Mouse (Mus musculus) bone marrow, adult 2 months (tissue): ENCODE results near the gene Creg2. TPM values are rescaled to one million over a fixed set of nuclear protein-coding genes. Genes with fewer than 3 reads are reported as not detected.

Source experiments
- H3K27ac ChIP-seq: fragments of 200-500 bp; 2 replicates; pipeline ENCODE4 v1.5.1; 2012; ENCODE audit warnings: low read depth, mild to moderate bottlenecking, control low read depth, inconsistent platforms, low read length; ENCODE audit not compliant: control insufficient read depth, poor library complexity, insufficient read depth
- H3K4me1 ChIP-seq: fragments of 200-500 bp; 2 replicates; pipeline ENCODE4 v1.6.1; 2011; ENCODE audit warnings: low read length; ENCODE audit not compliant: control insufficient read depth, insufficient read depth
- H3K4me3 ChIP-seq: fragments of 200-500 bp; replicated peaks from 2 replicates; pipeline ENCODE3; 2011; ENCODE audit warnings: mild to moderate bottlenecking, low read depth, low read length, control low read depth; ENCODE audit not compliant: control insufficient read depth
- CTCF ChIP-seq: fragments of 200-500 bp; IDR thresholded peaks from 2 replicates; pipeline ENCODE4 v1.5.1; 2011; ENCODE audit warnings: low read length, control low read depth; ENCODE audit not compliant: control insufficient read depth, insufficient read depth
- POLR2A ChIP-seq: fragments of 200-500 bp; IDR thresholded peaks from 2 replicates; pipeline ENCODE4 v1.6.1; 2011; ENCODE audit warnings: low read depth, mild to moderate bottlenecking, control low read depth, low read length, borderline replicate concordance; ENCODE audit not compliant: control insufficient read depth
- WGBS: fragments of 180-500 bp; shearing (Covaris S2); methylation state at CpG from one replicate; pipeline ENCODE4 v1.1.7; 2018; 5-methylcytosine and 5-hydroxymethylcytosine counted together
- polyA plus RNA-seq: library from polyadenylated mRNA; stranded (reverse); fragments of >200 nt; gene quantifications from 2 replicates; pipeline ENCODE4 v1.2.4, GENCODE M21; 2011; ENCODE audit warnings: low replicate concordance; ENCODE audit not compliant: missing spikeins, insufficient read depth, insufficient read length

The Creg2 gene
- polyA plus RNA-seq, 1 experiment = 0.25 TPM

DNA sequence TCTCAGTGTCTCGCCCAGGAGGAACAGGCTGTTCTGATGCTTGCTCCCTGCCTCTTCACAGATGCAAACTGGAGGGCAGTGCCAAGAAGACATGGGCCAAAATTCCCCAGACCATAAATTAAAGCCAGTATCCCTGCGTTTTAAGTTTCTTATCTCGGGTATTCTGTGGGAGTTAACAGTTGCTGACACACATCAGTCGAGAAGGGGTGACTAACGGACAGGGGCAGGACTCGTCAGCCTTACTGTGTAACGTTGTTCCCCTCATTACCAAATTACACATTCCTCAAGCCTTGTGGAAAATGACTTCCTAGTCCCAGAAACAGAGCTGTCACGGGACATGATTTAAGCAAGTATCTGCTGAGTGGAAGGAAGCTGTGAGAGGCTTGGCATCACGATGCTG is 36.0 kb upstream of the Creg2 start:
- TF ChIP-seq POLR2A (no peak), CTCF (no peak)
- Histone ChIP-seq H3K27ac (no peak overlapping the region), H3K4me1 (no peaks in the 10 kb centered on the region), H3K4me3 (no peak overlapping the region)
- 49% methylated on average over 9 of the region's 9 CpGs for WGBS

GRCm38 (mm10) chr1:39685841-39686240 is 34.6 kb upstream of the Creg2 start:
- TF ChIP-seq CTCF = peak; percentile 6; the same call in 1 of the 2 replicates
- TF ChIP-seq POLR2A = no peak
- WGBS = 0% methylated on average over 1 of the region's 1 CpGs
- Histone ChIP-seq H3K4me3 (no peak overlapping the region), H3K27ac (no peak overlapping the region), H3K4me1 (no peaks in the 10 kb centered on the region)

DNA sequence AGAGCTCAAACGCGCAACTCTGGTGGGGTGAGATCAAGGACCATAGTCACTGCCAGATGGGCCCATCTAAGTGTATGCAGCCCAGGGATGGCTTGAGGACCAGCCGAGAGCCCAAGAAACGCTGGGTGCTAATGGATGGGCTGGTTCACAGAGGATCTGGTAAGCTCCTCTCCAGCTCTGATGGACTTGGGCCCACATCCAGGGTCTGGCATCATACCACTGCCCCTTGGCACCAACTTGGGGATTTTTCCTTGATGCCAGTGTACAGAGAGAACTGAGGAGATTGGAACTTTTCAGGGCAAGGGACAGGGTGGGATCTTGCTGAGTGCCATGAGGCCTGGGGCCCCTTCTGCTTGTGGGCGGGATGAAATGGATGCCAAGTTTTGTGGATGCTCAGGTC is 30.4 kb upstream of the Creg2 start:
- 85% methylated on average over 5 of the region's 5 CpGs for WGBS
- no peak overlapping the region for H3K27ac ChIP-seq
- TF ChIP-seq CTCF (no peak), POLR2A (no peak)
- no peaks in the 10 kb centered on the region for H3K4me1 ChIP-seq
- H3K4me3 ChIP-seq = no peak overlapping the region

GRCm38 (mm10) chr1:39680546-39680945 is 29.3 kb upstream of the Creg2 start:
- Histone ChIP-seq H3K27ac (no peak overlapping the region), H3K4me1 (no peaks in the 10 kb centered on the region), H3K4me3 (no peak overlapping the region)
- no peak for TF ChIP-seq POLR2A
- peak; percentile 57 for TF ChIP-seq CTCF
- WGBS = 74% methylated on average over 6 of the region's 6 CpGs

GRCm38 (mm10) chr1:39678883-39679282 is 27.6 kb upstream of the Creg2 start:
- WGBS = 84% methylated on average over 8 of the region's 8 CpGs
- Histone ChIP-seq H3K4me1 (no peaks in the 10 kb centered on the region), H3K27ac (no peak overlapping the region), H3K4me3 (no peak overlapping the region)
- TF ChIP-seq POLR2A = no peak
- no peak for TF ChIP-seq CTCF

DNA sequence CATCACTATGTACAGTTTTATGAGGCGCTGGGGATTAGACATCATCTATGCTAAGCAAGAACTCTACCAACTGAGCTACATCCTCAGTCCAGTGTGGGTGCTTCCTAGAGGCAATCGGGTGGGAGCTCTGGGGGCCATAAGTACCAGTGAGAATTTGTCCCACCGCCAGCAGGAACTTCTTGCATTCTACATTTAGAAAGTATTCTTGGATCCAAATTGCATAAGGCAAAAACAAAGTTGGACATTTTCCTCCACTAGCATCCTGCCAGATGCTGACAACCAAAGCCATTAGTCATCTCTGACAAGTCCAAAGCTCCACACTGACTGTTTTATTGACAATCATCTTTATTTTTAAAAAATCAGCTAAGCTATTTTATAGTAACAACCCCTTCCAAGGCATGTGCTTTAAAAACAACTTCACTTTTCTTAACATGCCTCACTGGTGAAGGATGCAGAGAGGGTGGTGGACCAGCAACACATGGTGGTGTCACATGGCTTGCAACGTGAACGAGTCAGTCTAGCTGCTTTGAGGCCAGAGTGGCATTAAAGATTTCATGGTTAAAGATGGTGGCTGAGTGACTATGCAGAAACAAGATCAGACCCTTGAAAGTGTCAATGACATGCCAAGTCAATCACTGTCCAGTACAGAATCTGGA is 25.1 kb upstream of the Creg2 start:
- Histone ChIP-seq H3K4me1 (no peaks in the 10 kb centered on the region), H3K4me3 (no peak overlapping the region), H3K27ac (no peak overlapping the region)
- TF ChIP-seq CTCF (no peak), POLR2A (no peak)
- 75% methylated on average over 5 of the region's 5 CpGs for WGBS

GRCm38 (mm10) chr1:39672362-39673105 is 21.3 kb upstream of the Creg2 start:
- TF ChIP-seq CTCF = no peak
- TF ChIP-seq POLR2A = no peak
- Histone ChIP-seq H3K4me1 (no peaks in the 10 kb centered on the region; the same call in 1 of the 2 replicates), H3K4me3 (no peak overlapping the region), H3K27ac (no peak overlapping the region)
- 82% methylated on average over 9 of the region's 9 CpGs for WGBS

- 88% methylated on average over 17 of the region's 17 CpGs for WGBS
- Histone ChIP-seq H3K27ac (no peak overlapping the region), H3K4me1 (no peaks in the 10 kb centered on the region; the same call in 1 of the 2 replicates), H3K4me3 (no peak overlapping the region)
- TF ChIP-seq CTCF = no peak
- TF ChIP-seq POLR2A = no peak
These were observed 19.1 kb upstream of the Creg2 start for GRCm38 (mm10) chr1:39670211-39670935.
